Mouse (Mus musculus): ENCODE measurements around the gene Gm9972. TPM values are rescaled to one million over a fixed set of nuclear protein-coding genes. Genes with fewer than 3 reads are reported as not detected.

Gm9972 gene
- polyA plus RNA-seq, 1 experiment from 2014 or later, result 0.55 TPM

DNA sequence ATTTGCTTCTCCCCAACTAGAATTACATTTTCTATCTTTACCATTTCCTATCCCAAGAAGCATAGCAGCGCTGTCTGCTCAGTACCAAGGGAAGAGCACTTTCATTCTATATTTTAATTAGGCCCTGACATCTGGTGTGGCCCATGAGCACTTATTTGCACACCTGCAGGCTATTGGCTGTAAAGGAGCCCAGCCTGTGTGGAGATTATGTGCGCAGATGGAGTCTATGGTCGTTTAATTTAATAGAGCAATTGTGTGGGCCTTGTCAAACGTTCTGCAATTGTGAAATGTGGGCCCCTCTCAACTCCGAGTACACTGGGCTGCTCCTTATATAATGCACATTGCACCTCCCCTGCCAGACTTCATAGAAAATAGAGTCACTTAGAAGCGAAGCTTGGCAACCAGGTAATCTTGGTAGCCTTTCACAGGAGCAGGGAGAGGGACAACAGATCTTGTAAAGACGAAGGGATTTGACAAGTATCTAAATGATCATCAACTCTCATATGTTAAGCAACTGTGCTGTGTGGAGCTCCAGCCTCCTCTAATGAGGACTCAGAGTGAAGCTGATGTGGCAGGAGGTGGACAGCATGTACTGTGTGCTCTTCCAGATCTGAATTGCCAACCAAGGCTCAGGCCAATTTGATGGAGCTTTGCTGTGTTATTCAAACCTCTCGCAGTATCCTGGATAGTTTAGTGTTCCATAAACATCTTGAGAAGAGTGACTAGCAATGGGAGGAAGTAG lies 50.9 kb downstream of the Gm9972 start:
- no peak overlapping the region for H3K27ac ChIP-seq (replicated peaks)
- H3K27me3 ChIP-seq (ENCODE audit: control insufficient read depth, insufficient read depth, low read length), result no peaks in the 10 kb centered on the region
- no peaks in the 10 kb centered on the region for H3K36me3 ChIP-seq (ENCODE audit: control insufficient read depth, insufficient read depth, low read length)
- ATAC-seq (ENCODE audit: low FRiP score, low TSS enrichment), result no peak
- H3K9me3 ChIP-seq (ENCODE audit: control insufficient read depth, low read length), result no peaks in the 10 kb centered on the region
- no peak overlapping the region for H3K9ac ChIP-seq (ENCODE audit: low read length)
- H3K4me1 ChIP-seq (replicated peaks; ENCODE audit: control insufficient read depth, insufficient read depth), result no peaks in the 10 kb centered on the region
- H3K4me2 ChIP-seq (replicated peaks; ENCODE audit: low read depth), result no peak overlapping the region
- 66% methylated on average over 8 of the region's 8 CpGs for WGBS
- DNase-seq (ENCODE audit: low spot score), result no peak
- TF ChIP-seq CTCF (IDR thresholded peaks at IDR 0.05; ENCODE audit: low read depth), result no peak
- no peak for TF ChIP-seq EP300 (optimal IDR thresholded peaks at IDR 0.05)
- H3K4me3 ChIP-seq (ENCODE audit: low read depth, low read length), result no peak overlapping the region

Other genes with a start within 250 kb of the Gm9972 start
- gene Atp10b, start 114.1 kb downstream of the Gm9972 start, polyA plus RNA-seq (2015; fragmentation: Nextera tagmentation; extraction: Ambion mirVana), result 2.1 and 2.3 TPM in 2 replicates

All from stomach, postnatal 0 days (tissue).